Mouse (Mus musculus) testis, adult 2 months (tissue): ENCODE measurements at regions not wholly inside any gene's neighbourhood (a gene's known extent, or its start where the extent isn't known, plus 50 kb on each side); places are given as distances from the start of the nearest gene placed in this dataset.

Experiments used
- CTCF ChIP-seq: fragments of 200-500 bp; IDR thresholded peaks from 2 replicates; pipeline ENCODE4 v1.5.1; 2012; ENCODE audit warnings: low read depth, mild to moderate bottlenecking, inconsistent platforms, low read length, moderate library complexity; ENCODE audit not compliant: control insufficient read depth, insufficient read depth, insufficient replicate concordance
- POLR2A ChIP-seq: fragments of 200-500 bp; IDR thresholded peaks from 2 replicates; pipeline ENCODE4 v1.6.1; 2012; ENCODE audit warnings: low read depth, mild to moderate bottlenecking, inconsistent platforms, low read length, moderate library complexity; ENCODE audit not compliant: control insufficient read depth

DNA sequence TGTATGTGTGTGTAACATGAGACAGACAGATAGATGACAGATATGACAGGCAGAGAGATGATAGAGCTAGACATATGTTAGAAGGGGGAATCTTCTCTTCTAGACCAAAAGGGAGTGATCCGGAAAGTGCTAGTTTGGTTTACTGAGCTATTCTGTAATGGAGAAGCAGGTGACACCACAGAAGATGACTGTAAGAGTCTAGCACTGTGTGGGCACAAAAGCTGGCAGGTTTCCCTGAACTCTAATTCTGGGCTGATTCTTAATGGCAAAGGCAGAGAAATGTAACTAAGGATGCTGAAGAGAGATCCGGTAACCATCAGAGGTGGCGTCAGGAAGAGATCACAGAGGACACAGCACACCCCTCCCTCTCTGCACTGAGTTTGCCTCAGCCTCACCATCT lies 136.2 kb downstream of the Gm815 start:
- TF ChIP-seq CTCF = no peak
- TF ChIP-seq POLR2A = no peak
